Mouse (Mus musculus) CH12.LX (cell line): ENCODE measurements at regions not wholly inside any gene's neighbourhood (a gene's known extent, or its start where the extent isn't known, plus 50 kb on each side); places are given as distances from the start of the nearest gene placed in this dataset.

Source experiments
- DNase-seq: peaks from one replicate; pipeline ENCODE4 v3.0.0-alpha.2; 2013; ENCODE audit errors: extremely low read depth
- H3K27ac ChIP-seq: 2 replicates; pipeline ENCODE4 v1.5.1; 2012; ENCODE audit warnings: low read depth, mild to moderate bottlenecking, control low read depth, moderate library complexity; ENCODE audit not compliant: insufficient read depth
- H3K27me3 ChIP-seq: replicated peaks from 2 replicates; pipeline ENCODE3; 2012; ENCODE audit warnings: inconsistent platforms
- H3K36me3 ChIP-seq, 2 experiments: replicated peaks in 1 of 2; 2 replicates each; pipeline versions ENCODE3 to v1.6.1; 2012; ENCODE audit warnings: inconsistent platforms in 1 of 2, low read length in 1 of 2, mild to moderate bottlenecking in 1 of 2, mixed read lengths in 1 of 2, moderate library complexity in 1 of 2; ENCODE audit not compliant: control insufficient read depth in 1 of 2, insufficient read depth in 1 of 2
- H3K4me1 ChIP-seq, 2 experiments: 2 replicates each; pipeline ENCODE4 v1.6.1; 2012; ENCODE audit warnings: inconsistent platforms in 1 of 2, moderate library complexity in 1 of 2; ENCODE audit not compliant: insufficient read depth in 2 of 2, control insufficient read depth in 1 of 2
- H3K4me2 ChIP-seq: 2 replicates; pipeline ENCODE4 v1.6.1; 2012; ENCODE audit warnings: low read depth, mild to moderate bottlenecking, control low read depth; ENCODE audit not compliant: poor library complexity, insufficient read depth, severe bottlenecking
- H3K4me3 ChIP-seq, 3 experiments: fragments of 150-350 bp in 1 of 3; sonication (generic) in 1 of 3; replicated peaks in 1 of 3; 2 replicates each; pipeline versions ENCODE3 to v1.5.1; 2011 to 2012; ENCODE audit warnings: low read depth in 2 of 3, low read length in 2 of 3, mild to moderate bottlenecking in 2 of 3, moderate library complexity in 2 of 3, control low read depth in 1 of 3, improper control_type of control experiment in 1 of 3, inconsistent platforms in 1 of 3, mixed read lengths in 1 of 3; ENCODE audit not compliant: poor library complexity in 1 of 3
- H3K79me2 ChIP-seq: replicated peaks from 2 replicates; pipeline ENCODE4 v1.6.1; 2012; ENCODE audit warnings: mild to moderate bottlenecking, moderate library complexity; ENCODE audit not compliant: control insufficient read depth, poor library complexity, insufficient read depth, severe bottlenecking; ENCODE audit errors: extremely low read depth
- H3K9ac ChIP-seq: 2 replicates; pipeline ENCODE4 v1.6.1; 2012; ENCODE audit warnings: low read depth, mild to moderate bottlenecking, control low read depth, moderate library complexity; ENCODE audit not compliant: insufficient read depth
- H3K9me3 ChIP-seq: replicated peaks from 2 replicates; pipeline ENCODE3; 2012; ENCODE audit warnings: low read length, inconsistent platforms, mixed read lengths
- CHD1 ChIP-seq: IDR thresholded peaks from 2 replicates; pipeline ENCODE4 v1.6.1; 2012; ENCODE audit warnings: low read depth, low read length, improper control_type of control experiment, inconsistent platforms
- CHD2 ChIP-seq: IDR thresholded peaks from 2 replicates; pipeline ENCODE4 v1.6.1; 2011; ENCODE audit warnings: low read length, improper control_type of control experiment
- CTCF ChIP-seq, 2 experiments: IDR thresholded peaks in 1 of 2; conservative IDR thresholded peaks in 1 of 2; 2 replicates each; pipeline ENCODE4 v1.5.1; 2011 to 2012; ENCODE audit warnings: low read depth in 2 of 2, low read length in 2 of 2, improper control_type of control experiment in 1 of 2, inconsistent platforms in 1 of 2, mild to moderate bottlenecking in 1 of 2, moderate library complexity in 1 of 2
- E2F4 ChIP-seq: IDR thresholded peaks from 2 replicates; pipeline ENCODE4 v1.6.1; 2011; ENCODE audit warnings: low read depth, low read length, improper control_type of control experiment; ENCODE audit not compliant: insufficient replicate concordance
- ELF1 ChIP-seq: IDR thresholded peaks from 2 replicates; pipeline ENCODE4 v1.6.1; 2014; ENCODE audit warnings: low read depth, mild to moderate bottlenecking, inconsistent platforms, low read length, improper control_type of control experiment
- IRF4 ChIP-seq: IDR thresholded peaks from 2 replicates; pipeline ENCODE4 v1.6.1; 2014; ENCODE audit warnings: low read depth, mild to moderate bottlenecking, inconsistent platforms, low read length, improper control_type of control experiment
- JUN ChIP-seq: IDR thresholded peaks from 2 replicates; pipeline ENCODE4 v1.6.1; 2011; ENCODE audit warnings: low read depth, mild to moderate bottlenecking, low read length, improper control_type of control experiment, moderate library complexity; ENCODE audit not compliant: insufficient read depth
- KAT2A ChIP-seq: IDR thresholded peaks from 2 replicates; pipeline ENCODE4 v1.6.1; 2012; ENCODE audit warnings: low read length, improper control_type of control experiment, inconsistent platforms; ENCODE audit not compliant: insufficient replicate concordance
- MAFK ChIP-seq: IDR thresholded peaks from 2 replicates; pipeline ENCODE4 v1.6.1; 2011; ENCODE audit warnings: low read length, improper control_type of control experiment; ENCODE audit not compliant: insufficient replicate concordance
- MAX ChIP-seq: IDR thresholded peaks from 2 replicates; pipeline ENCODE4 v1.6.1; 2011; ENCODE audit warnings: low read length, improper control_type of control experiment
- MEF2A ChIP-seq: IDR thresholded peaks from 2 replicates; pipeline ENCODE4 v1.6.1; 2014; ENCODE audit warnings: low read depth, mild to moderate bottlenecking, inconsistent platforms, low read length, improper control_type of control experiment, borderline replicate concordance
- MYC ChIP-seq: IDR thresholded peaks from 2 replicates; pipeline ENCODE4 v1.6.1; 2011; ENCODE audit warnings: low read depth, mild to moderate bottlenecking, improper control_type of control experiment, low read length
- NRF1 ChIP-seq: IDR thresholded peaks from 2 replicates; pipeline ENCODE4 v1.6.1; 2014; ENCODE audit warnings: low read depth, mild to moderate bottlenecking, inconsistent platforms, low read length, improper control_type of control experiment, moderate library complexity
- PAX5 ChIP-seq: IDR thresholded peaks from 2 replicates; pipeline ENCODE4 v1.6.1; 2012; ENCODE audit warnings: low read length, inconsistent platforms, mixed read lengths
- RCOR1 ChIP-seq: conservative IDR thresholded peaks from 2 replicates; pipeline ENCODE4 v1.6.1; 2012; ENCODE audit warnings: low read depth, mild to moderate bottlenecking, inconsistent platforms, low read length, improper control_type of control experiment
- SIN3A ChIP-seq: IDR thresholded peaks from 2 replicates; pipeline ENCODE4 v1.6.1; 2012; ENCODE audit warnings: low read length, improper control_type of control experiment, inconsistent platforms
- SMC3 ChIP-seq: IDR thresholded peaks from 2 replicates; pipeline ENCODE4 v1.6.1; 2011; ENCODE audit warnings: low read depth, low read length, improper control_type of control experiment
- TCF12 ChIP-seq: IDR thresholded peaks from 2 replicates; pipeline ENCODE4 v1.6.1; 2014; ENCODE audit warnings: low read depth, mild to moderate bottlenecking, inconsistent platforms, low read length, improper control_type of control experiment
- UBTF ChIP-seq: IDR thresholded peaks from 2 replicates; pipeline ENCODE4 v1.6.1; 2012; ENCODE audit warnings: low read depth, mild to moderate bottlenecking, inconsistent platforms, low read length, improper control_type of control experiment, moderate library complexity
- ZMIZ1 ChIP-seq: IDR thresholded peaks from 2 replicates; pipeline ENCODE4 v1.6.1; 2012; ENCODE audit warnings: low read depth, mild to moderate bottlenecking, inconsistent platforms, low read length, improper control_type of control experiment
- ZNF384 ChIP-seq: IDR thresholded peaks from 2 replicates; pipeline ENCODE4 v1.6.1; 2012; ENCODE audit warnings: low read depth, low read length, improper control_type of control experiment, inconsistent platforms
- dilution Hi-C: fragments of 300-500 bp; cut with MboI; formaldehyde crosslinking; loops from 2 replicates; pipeline ENCODE4 v1.14.3; 2020; ENCODE audit warnings: low sequenced_read_pairs; ENCODE audit not compliant: extremely low pct_unique_long_range_greater_than_20kb, extremely low pct_ligation_motif_present
- in situ Hi-C: fragments of 300-500 bp; cut with MboI; formaldehyde crosslinking; loops from 3 replicates; pipeline ENCODE4 v1.14.3; 2019; ENCODE audit warnings: low sequenced_read_pairs, low pct_ligation_motif_present, low pct_unique_long_range_greater_than_20kb, mixed read lengths

DNA sequence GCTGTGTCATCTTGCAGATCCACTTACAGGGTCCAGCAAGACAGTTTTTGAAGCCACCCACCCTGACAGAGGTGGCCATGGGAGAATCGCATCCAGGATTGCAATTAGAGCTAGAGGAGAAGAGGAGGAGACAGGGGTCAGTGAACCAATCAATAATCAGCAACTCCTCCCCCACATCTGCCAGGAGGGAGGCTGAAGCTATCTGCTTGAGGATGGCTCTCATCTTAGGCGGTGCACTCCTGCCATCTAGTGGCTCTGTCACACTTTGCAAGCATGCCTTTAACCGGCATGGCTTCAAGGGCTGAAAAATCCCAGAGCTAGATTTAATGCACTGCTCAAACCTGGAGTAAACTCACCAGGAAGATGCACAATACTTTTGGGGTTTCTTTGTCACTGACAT lies 1425.9 kb upstream of the Gm7489 start:
- dilution Hi-C loops: no loop called here

DNA sequence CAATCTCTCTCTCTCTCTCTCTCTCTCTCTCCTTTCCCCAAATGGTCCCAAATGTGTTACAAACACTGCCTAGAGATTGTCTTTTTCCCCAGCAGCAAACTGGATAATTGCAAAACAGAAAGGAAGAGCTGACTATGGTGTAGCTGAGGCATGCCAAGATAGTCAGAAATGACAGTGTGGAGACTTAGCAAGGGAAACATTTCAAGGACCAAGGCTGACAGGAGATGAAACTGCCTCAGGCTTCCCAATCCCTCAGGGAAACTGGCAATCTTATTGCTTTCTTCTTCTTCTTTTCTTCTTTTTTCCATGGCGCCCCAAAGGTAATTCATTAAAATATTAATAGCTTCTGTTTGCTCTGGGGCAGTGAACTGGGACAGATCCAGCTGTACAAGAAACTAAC lies 1425.4 kb upstream of the Gm7489 start:
- no peak overlapping the region for H3K4me3 ChIP-seq
- no peak overlapping the region for H3K4me2 ChIP-seq
- no peaks in the 10 kb centered on the region for H3K79me2 ChIP-seq
- dilution Hi-C loops (no loop called here), in situ Hi-C loops (loop anchor here (25.0 kb wide), 4 partner anchors 297 to 772 kb away; no protein-coding TSS in a partner anchor)
- H3K9me3 ChIP-seq: no peaks in the 10 kb centered on the region
- no peak overlapping the region for H3K27ac ChIP-seq
- TF ChIP-seq MYC (no peak), TCF12 (no peak), ZNF384 (no peak), NRF1 (no peak), IRF4 (no peak), CTCF (conservative IDR thresholded peaks at IDR 0.05 in 1 of 2, IDR thresholded peaks at IDR 0.05 in 1 of 2; ENCODE audit: low read depth in 2 of 2, low read length in 2 of 2) (no peak), ZMIZ1 (no peak), MAX (no peak), KAT2A (no peak), ELF1 (no peak), JUN (no peak), PAX5 (no peak), E2F4 (no peak), MEF2A (no peak), RCOR1 (no peak), UBTF (no peak), SMC3 (no peak), MAFK (no peak), CHD1 (no peak)
- H3K27me3 ChIP-seq: no peaks in the 10 kb centered on the region
- H3K4me1 ChIP-seq: peaks cover 0 to 10% of the 10 kb centered on the region in 2 experiments; a peak in 2 of 4 replicates
- H3K36me3 ChIP-seq: no peaks in the 10 kb centered on the region
- no peak for DNase-seq
- no peak overlapping the region for H3K9ac ChIP-seq

More for the DNA sequence above, 1425.9 kb upstream of the Gm7489 start:
- Histone ChIP-seq H3K4me1 (peaks cover 0 to 10% of the 10 kb centered on the region in 2 experiments; a peak in 2 of 4 replicates), H3K27me3 (no peaks in the 10 kb centered on the region), H3K36me3 (no peaks in the 10 kb centered on the region), H3K27ac (no peak overlapping the region), H3K4me2 (no peak overlapping the region; the same call in 1 of the 2 replicates), H3K4me3 (no peak overlapping the region), H3K79me2 (no peaks in the 10 kb centered on the region), H3K9ac (no peak overlapping the region)
- in situ Hi-C loops: loop anchor here (25.0 kb wide), 4 partner anchors 296 to 771 kb away; no protein-coding TSS in a partner anchor
- peak; percentile 91 for DNase-seq
- TF ChIP-seq CTCF (conservative IDR thresholded peaks at IDR 0.05 in 1 of 2, IDR thresholded peaks at IDR 0.05 in 1 of 2; ENCODE audit: low read depth in 2 of 2, low read length in 2 of 2) (peak; percentile 90 to 94), CHD2 (peak; percentile 79), MYC (peak; percentile 73; the same call in 1 of the 2 replicates), TCF12 (no peak), ZMIZ1 (no peak), SIN3A (no peak), MAX (peak; percentile 55; the same call in 1 of the 2 replicates), SMC3 (peak; percentile 81)
- TF ChIP-seq, all 38 proteins: peak for 5
- H3K9me3 ChIP-seq: no peaks in the 10 kb centered on the region
